In the genomic region with DNA sequence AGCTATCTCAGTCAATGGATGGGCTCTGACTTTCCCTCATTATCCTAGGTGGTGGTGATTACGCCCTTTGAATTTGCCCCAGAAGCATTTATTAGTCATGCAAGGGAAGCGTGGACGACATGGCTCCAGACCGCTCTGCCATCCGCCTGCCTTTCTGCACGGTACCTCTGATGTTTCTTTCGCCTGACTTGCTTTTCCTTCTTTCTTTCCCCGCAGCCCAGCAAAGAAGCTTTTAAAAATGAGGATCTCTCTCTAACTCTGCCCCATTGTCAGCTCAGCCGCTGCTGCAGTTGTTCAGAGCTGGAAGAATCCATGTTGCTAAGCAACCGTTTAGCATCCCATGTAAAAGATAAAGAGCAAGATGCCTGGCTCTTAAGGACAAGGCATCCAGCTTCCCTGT, we compare ENCODE assay signal across 10 mouse cellular contexts.
DNase-seq lines count a peak whose midpoint lies in the region; ATAC-seq lines count a peak whose summit lies in the region.
"Had no signal": no experiment of that assay in that cellular context is flagged by ENCODE, and none has a peak within 500 bp of the region (broad histone marks: within the 10 kb centered on the region; RNA-seq: fewer than 3 reads in every experiment).

No protein-coding gene starts in this region.

- peak overlapping the region; percentile 39 for H3K4me2 ChIP-seq in forebrain, embryonic 12.5 days
- H3K4me2 ChIP-seq: intestine, embryonic 15.5 days had no signal

- intact Hi-C loops in left cerebral cortex, postnatal 14 days (cut with DNase I) = no loop called here

- peak overlapping the region; percentile 38; the same call in 1 of the 2 replicates for H3K9ac ChIP-seq in forebrain, embryonic 12.5 days
- H3K9ac ChIP-seq: intestine, embryonic 15.5 days had no signal

- DNase-seq in embryo, embryonic 10.5 days (ENCODE audit: low spot score) = peak; percentile 78
- peak; percentile 43 to 51 for DNase-seq in left cerebral cortex, postnatal 14 days (ENCODE audit: low spot score in 2 of 2)
- peak; percentile 73 for DNase-seq in retina, embryonic 14.5 days (ENCODE audit: low spot score)
- DNase-seq in gastrocnemius, adult 18-20 months (ENCODE audit: low spot score) = no peak
- DNase-seq in cerebellum, postnatal 4 days (ENCODE audit: low spot score in 2 of 2) = no peak
- no peak for DNase-seq in lung, adult 18-20 months
- DNase-seq: gastrocnemius, postnatal 36 days had no signal

- peak; percentile 84 for ATAC-seq in forebrain, embryonic 12.5 days (ENCODE audit: low FRiP score)
- ATAC-seq: intestine, embryonic 15.5 days; lung, postnatal 0 days had no signal

- peak overlapping the region; percentile 67 for H3K27ac ChIP-seq in forebrain, embryonic 12.5 days
- H3K27ac ChIP-seq: intestine, embryonic 15.5 days had no signal

- WGBS in forebrain, embryonic 12.5 days = 6% methylated on average over 10 of the region's 10 CpGs

- no peaks in the 10 kb centered on the region for H3K36me3 ChIP-seq in forebrain, embryonic 12.5 days (replicated peaks)
- H3K36me3 ChIP-seq: intestine, embryonic 15.5 days had no signal

- H3K27me3 ChIP-seq in forebrain, embryonic 12.5 days = 0 out of 2 replicates have a peak, but pooled peaks cover 5% of the 10 kb centered on the region
- H3K27me3 ChIP-seq: intestine, embryonic 15.5 days had no signal

- no peaks in the 10 kb centered on the region for H3K9me3 ChIP-seq in forebrain, embryonic 12.5 days
- H3K9me3 ChIP-seq: intestine, embryonic 15.5 days had no signal

- H3K4me1 ChIP-seq in forebrain, embryonic 12.5 days = peaks cover 22% of the 10 kb centered on the region
- H3K4me1 ChIP-seq: intestine, embryonic 15.5 days had no signal

- peak overlapping the region; percentile 20 for H3K4me3 ChIP-seq in forebrain, embryonic 12.5 days (replicated peaks)
- H3K4me3 ChIP-seq: intestine, embryonic 15.5 days had no signal

Comparison
In these comparisons a context has a peak if more than half of its experiments do, and no peak if none do; other contexts are left out.
1. DNase-seq: peak in embryo, embryonic 10.5 days (single experiment), left cerebral cortex, postnatal 14 days (2 of 2) and retina, embryonic 14.5 days (single experiment); none in gastrocnemius, adult 18-20 months (single experiment), cerebellum, postnatal 4 days (0 of 2) and lung, adult 18-20 months (0 of 2).